Mouse (Mus musculus) CH12.LX (cell line): Measurements from ENCODE around the gene Cdk14. TPM values are rescaled to one million over a fixed set of nuclear protein-coding genes. Genes with fewer than 3 reads are reported as not detected.

ENCODE experiments used
- DNase-seq: peaks from one replicate; pipeline ENCODE4 v3.0.0-alpha.2; 2013; ENCODE audit errors: extremely low read depth
- H3K27ac ChIP-seq: 2 replicates; pipeline ENCODE4 v1.5.1; 2012; ENCODE audit warnings: low read depth, mild to moderate bottlenecking, control low read depth, moderate library complexity; ENCODE audit not compliant: insufficient read depth
- H3K27me3 ChIP-seq: replicated peaks from 2 replicates; pipeline ENCODE3; 2012; ENCODE audit warnings: inconsistent platforms
- H3K36me3 ChIP-seq, 2 experiments: replicated peaks in 1 of 2; 2 replicates each; pipeline versions ENCODE3 to v1.6.1; 2012; ENCODE audit warnings: inconsistent platforms in 1 of 2, low read length in 1 of 2, mild to moderate bottlenecking in 1 of 2, mixed read lengths in 1 of 2, moderate library complexity in 1 of 2; ENCODE audit not compliant: control insufficient read depth in 1 of 2, insufficient read depth in 1 of 2
- H3K4me1 ChIP-seq, 2 experiments: 2 replicates each; pipeline ENCODE4 v1.6.1; 2012; ENCODE audit warnings: inconsistent platforms in 1 of 2, moderate library complexity in 1 of 2; ENCODE audit not compliant: insufficient read depth in 2 of 2, control insufficient read depth in 1 of 2
- H3K4me2 ChIP-seq: 2 replicates; pipeline ENCODE4 v1.6.1; 2012; ENCODE audit warnings: low read depth, mild to moderate bottlenecking, control low read depth; ENCODE audit not compliant: poor library complexity, insufficient read depth, severe bottlenecking
- H3K4me3 ChIP-seq, 3 experiments: fragments of 150-350 bp in 1 of 3; sonication (generic) in 1 of 3; replicated peaks in 1 of 3; 2 replicates each; pipeline versions ENCODE3 to v1.5.1; 2011 to 2012; ENCODE audit warnings: low read depth in 2 of 3, low read length in 2 of 3, mild to moderate bottlenecking in 2 of 3, moderate library complexity in 2 of 3, control low read depth in 1 of 3, improper control_type of control experiment in 1 of 3, inconsistent platforms in 1 of 3, mixed read lengths in 1 of 3; ENCODE audit not compliant: poor library complexity in 1 of 3
- H3K79me2 ChIP-seq: replicated peaks from 2 replicates; pipeline ENCODE4 v1.6.1; 2012; ENCODE audit warnings: mild to moderate bottlenecking, moderate library complexity; ENCODE audit not compliant: control insufficient read depth, poor library complexity, insufficient read depth, severe bottlenecking; ENCODE audit errors: extremely low read depth
- H3K9ac ChIP-seq: 2 replicates; pipeline ENCODE4 v1.6.1; 2012; ENCODE audit warnings: low read depth, mild to moderate bottlenecking, control low read depth, moderate library complexity; ENCODE audit not compliant: insufficient read depth
- H3K9me3 ChIP-seq: replicated peaks from 2 replicates; pipeline ENCODE3; 2012; ENCODE audit warnings: low read length, inconsistent platforms, mixed read lengths
- CHD1 ChIP-seq: IDR thresholded peaks from 2 replicates; pipeline ENCODE4 v1.6.1; 2012; ENCODE audit warnings: low read depth, low read length, improper control_type of control experiment, inconsistent platforms
- CHD2 ChIP-seq: IDR thresholded peaks from 2 replicates; pipeline ENCODE4 v1.6.1; 2011; ENCODE audit warnings: low read length, improper control_type of control experiment
- E2F4 ChIP-seq: IDR thresholded peaks from 2 replicates; pipeline ENCODE4 v1.6.1; 2011; ENCODE audit warnings: low read depth, low read length, improper control_type of control experiment; ENCODE audit not compliant: insufficient replicate concordance
- ELF1 ChIP-seq: IDR thresholded peaks from 2 replicates; pipeline ENCODE4 v1.6.1; 2014; ENCODE audit warnings: low read depth, mild to moderate bottlenecking, inconsistent platforms, low read length, improper control_type of control experiment
- HCFC1 ChIP-seq: IDR thresholded peaks from 2 replicates; pipeline ENCODE4 v1.6.1; 2012; ENCODE audit warnings: low read depth, mild to moderate bottlenecking, inconsistent platforms, low read length, improper control_type of control experiment
- JUN ChIP-seq: IDR thresholded peaks from 2 replicates; pipeline ENCODE4 v1.6.1; 2011; ENCODE audit warnings: low read depth, mild to moderate bottlenecking, low read length, improper control_type of control experiment, moderate library complexity; ENCODE audit not compliant: insufficient read depth
- KAT2A ChIP-seq: IDR thresholded peaks from 2 replicates; pipeline ENCODE4 v1.6.1; 2012; ENCODE audit warnings: low read length, improper control_type of control experiment, inconsistent platforms; ENCODE audit not compliant: insufficient replicate concordance
- MAFK ChIP-seq: IDR thresholded peaks from 2 replicates; pipeline ENCODE4 v1.6.1; 2011; ENCODE audit warnings: low read length, improper control_type of control experiment; ENCODE audit not compliant: insufficient replicate concordance
- MAX ChIP-seq: IDR thresholded peaks from 2 replicates; pipeline ENCODE4 v1.6.1; 2011; ENCODE audit warnings: low read length, improper control_type of control experiment
- MEF2A ChIP-seq: IDR thresholded peaks from 2 replicates; pipeline ENCODE4 v1.6.1; 2014; ENCODE audit warnings: low read depth, mild to moderate bottlenecking, inconsistent platforms, low read length, improper control_type of control experiment, borderline replicate concordance
- MXI1 ChIP-seq: IDR thresholded peaks from 2 replicates; pipeline ENCODE4 v1.6.1; 2011; ENCODE audit warnings: mild to moderate bottlenecking, low read depth, low read length, improper control_type of control experiment
- POLR2A ChIP-seq: IDR thresholded peaks from 2 replicates; pipeline ENCODE4 v1.6.1; 2011; ENCODE audit warnings: low read depth, mild to moderate bottlenecking, improper control_type of control experiment, low read length
- POLR2AphosphoS2 ChIP-seq: IDR thresholded peaks from 2 replicates; pipeline ENCODE4 v1.6.1; 2011; ENCODE audit warnings: low read depth, low read length, improper control_type of control experiment
- SIN3A ChIP-seq: IDR thresholded peaks from 2 replicates; pipeline ENCODE4 v1.6.1; 2012; ENCODE audit warnings: low read length, improper control_type of control experiment, inconsistent platforms
- TBP ChIP-seq: conservative IDR thresholded peaks from 2 replicates; pipeline ENCODE4 v1.6.1; 2011; ENCODE audit warnings: low read depth, low read length, improper control_type of control experiment
- UBTF ChIP-seq: IDR thresholded peaks from 2 replicates; pipeline ENCODE4 v1.6.1; 2012; ENCODE audit warnings: low read depth, mild to moderate bottlenecking, inconsistent platforms, low read length, improper control_type of control experiment, moderate library complexity
- USF1 ChIP-seq: IDR thresholded peaks from 2 replicates; pipeline ENCODE4 v1.6.1; 2014; ENCODE audit warnings: low read depth, mild to moderate bottlenecking, inconsistent platforms, low read length, improper control_type of control experiment
- USF2 ChIP-seq: conservative IDR thresholded peaks from 2 replicates; pipeline ENCODE4 v1.6.1; 2011; ENCODE audit warnings: low read depth, low read length, improper control_type of control experiment
- ZNF384 ChIP-seq: IDR thresholded peaks from 2 replicates; pipeline ENCODE4 v1.6.1; 2012; ENCODE audit warnings: low read depth, low read length, improper control_type of control experiment, inconsistent platforms
- dilution Hi-C: fragments of 300-500 bp; cut with MboI; formaldehyde crosslinking; loops from 2 replicates; pipeline ENCODE4 v1.14.3; 2020; ENCODE audit warnings: low sequenced_read_pairs; ENCODE audit not compliant: extremely low pct_unique_long_range_greater_than_20kb, extremely low pct_ligation_motif_present
- in situ Hi-C: fragments of 300-500 bp; cut with MboI; formaldehyde crosslinking; loops from 3 replicates; pipeline ENCODE4 v1.14.3; 2019; ENCODE audit warnings: low sequenced_read_pairs, low pct_ligation_motif_present, low pct_unique_long_range_greater_than_20kb, mixed read lengths
- polyA plus RNA-seq: library from polyadenylated mRNA; unstranded; fragments of >175 nt; gene quantifications from 2 replicates; pipeline ENCODE4 v1.2.1, GENCODE M21; 2012; ENCODE audit warnings: low read depth; ENCODE audit not compliant: insufficient read length
- total RNA-seq, 2 experiments: library from RNA; depleted of rRNA; stranded (reverse); fragments of 300-350 nt in 1 of 2; fragments of >200 nt in 1 of 2; gene quantifications; 2 replicates each; pipeline ENCODE4 v1.2.3; 2012 to 2014

Cdk14 gene
- total and polyA plus RNA-seq, 3 experiments: 3.7 to 12.0 (median 8.9) TPM

DNA sequence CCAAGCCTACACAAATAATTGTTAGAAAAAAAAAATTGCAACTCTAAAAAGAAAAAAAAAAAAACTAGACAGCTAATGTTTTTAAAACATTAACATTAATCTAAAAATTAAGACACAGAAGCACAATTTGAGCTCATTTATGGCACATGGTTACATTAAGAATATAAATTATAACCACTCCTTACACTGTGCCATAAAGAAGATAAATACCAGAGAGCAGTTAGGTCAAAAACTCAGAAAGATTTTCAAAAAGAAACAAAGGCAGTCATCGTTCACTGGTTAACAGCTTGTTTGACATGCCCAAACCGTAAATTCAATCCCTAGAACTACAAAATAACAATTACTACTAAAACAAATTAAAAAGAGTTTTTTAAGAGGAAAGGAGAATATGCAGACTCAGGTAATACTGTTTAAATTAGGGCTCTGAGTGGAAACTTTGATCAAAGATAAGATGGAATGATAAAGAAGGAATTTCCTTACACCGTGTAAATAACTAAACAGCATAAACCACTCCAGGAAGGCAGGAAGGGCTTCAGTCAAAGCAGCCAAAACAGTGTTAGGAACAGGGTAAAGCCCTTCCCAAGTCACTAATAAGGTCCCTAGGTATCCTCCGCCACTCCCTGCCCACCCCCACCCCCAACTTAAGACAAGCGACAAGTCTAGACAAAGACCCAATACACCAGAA lies 65.3 kb downstream of the Cdk14 start:
- Histone ChIP-seq H3K36me3 (peaks cover 0 to 12% of the 10 kb centered on the region in 2 experiments), H3K9ac (no peak overlapping the region), H3K4me2 (peak overlapping the region; percentile 13; the same call in 1 of the 2 replicates), H3K27me3 (no peaks in the 10 kb centered on the region), H3K9me3 (no peaks in the 10 kb centered on the region), H3K4me1 (peaks cover 0 to 9% of the 10 kb centered on the region in 2 experiments; a peak in 2 of 4 replicates), H3K4me3 (no peak overlapping the region), H3K27ac (no peak overlapping the region), H3K79me2 (no peaks in the 10 kb centered on the region; the same call in 1 of the 2 replicates)
- dilution Hi-C loops (no loop called here), in situ Hi-C loops (loop anchor here (25.0 kb wide), 1 partner anchor 393 kb away; no protein-coding TSS in a partner anchor)
- no peak for DNase-seq
- no peak for TF ChIP-seq POLR2A

DNA sequence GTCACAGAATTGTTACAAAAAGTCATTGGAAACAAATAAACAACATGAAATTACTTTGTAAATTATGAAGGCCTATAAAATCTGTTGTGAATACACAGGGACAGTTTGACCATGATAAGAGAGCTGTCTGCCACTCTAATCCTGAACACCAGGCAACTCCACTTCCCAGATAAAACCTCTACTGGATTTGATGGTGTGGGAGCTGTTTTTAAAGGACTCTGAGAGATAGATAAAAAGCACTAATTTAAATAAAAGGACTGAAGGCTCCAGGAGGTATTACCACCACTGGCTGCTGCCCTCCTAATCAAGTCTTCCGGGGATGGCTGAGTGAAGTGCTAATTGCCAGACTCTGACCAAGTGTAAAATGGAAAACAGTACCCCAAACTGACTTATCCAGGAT lies 66.2 kb downstream of the Cdk14 start:
- no peak overlapping the region for H3K9ac ChIP-seq
- no peak overlapping the region for H3K4me3 ChIP-seq
- in situ Hi-C loops: loop anchor here (25.0 kb wide), 1 partner anchor 392 kb away; no protein-coding TSS in a partner anchor
- no peaks in the 10 kb centered on the region for H3K9me3 ChIP-seq
- H3K36me3 ChIP-seq: peaks cover 0 to 12% of the 10 kb centered on the region in 2 experiments
- H3K4me1 ChIP-seq: peaks cover 0 to 3% of the 10 kb centered on the region in 2 experiments; a peak in 2 of 4 replicates
- H3K27me3 ChIP-seq: no peaks in the 10 kb centered on the region
- no peak for DNase-seq
- no peak overlapping the region for H3K4me2 ChIP-seq
- no peaks in the 10 kb centered on the region; the same call in 1 of the 2 replicates for H3K79me2 ChIP-seq
- TF ChIP-seq ZNF384: no peak
- no peak for TF ChIP-seq JUN
- no peak for TF ChIP-seq MEF2A
- TF ChIP-seq MXI1: no peak
- TF ChIP-seq USF1: no peak
- TF ChIP-seq USF2: no peak
- TF ChIP-seq HCFC1: no peak
- TF ChIP-seq E2F4: no peak
- TF ChIP-seq MAX: no peak
- no peak for TF ChIP-seq POLR2AphosphoS2
- no peak for TF ChIP-seq MAFK
- no peak for TF ChIP-seq KAT2A
- no peak for TF ChIP-seq ELF1
- TF ChIP-seq UBTF: no peak
- TF ChIP-seq CHD2: no peak
- no peak for TF ChIP-seq TBP
- TF ChIP-seq SIN3A: no peak
- no peak for TF ChIP-seq CHD1
- no peak for TF ChIP-seq POLR2A
- TF ChIP-seq, all 38 proteins: peak for 0
- no peak overlapping the region for H3K27ac ChIP-seq
- dilution Hi-C loops: no loop called here
